Mouse (Mus musculus) limb, embryonic 11.5 days (tissue): ENCODE results near the gene Prpsap1. TPM values are rescaled to one million over a fixed set of nuclear protein-coding genes. Genes with fewer than 3 reads are reported as not detected.

ENCODE experiments used
- ATAC-seq: fragments of 200-750 bp; cut with Nextera tagmentation; 2 replicates; pipeline ENCODE4 v1.8.0; 2017; ENCODE audit warnings: low read depth; ENCODE audit not compliant: insufficient number of reproducible peaks, low FRiP score, low TSS enrichment
- DNase-seq: peaks from one replicate; pipeline ENCODE4 v3.0.0-alpha.2; 2015; ENCODE audit warnings: low spot score
- H3K27ac ChIP-seq: fragments of 300-500 bp; sonication (generic); replicated peaks from 2 replicates; pipeline ENCODE4 v1.5.1; 2014; ENCODE audit warnings: low read depth, mild to moderate bottlenecking, low read length
- H3K27me3 ChIP-seq: fragments of 300-500 bp; sonication (generic); 2 replicates; pipeline ENCODE4 v1.6.1; 2014; ENCODE audit warnings: mild to moderate bottlenecking, low read length, mixed read lengths; ENCODE audit not compliant: control insufficient read depth, insufficient read depth
- H3K36me3 ChIP-seq: fragments of 300-500 bp; sonication (generic); 2 replicates; pipeline ENCODE4 v1.6.1; 2014; ENCODE audit warnings: mild to moderate bottlenecking, low read length, moderate library complexity, mixed read lengths; ENCODE audit not compliant: control insufficient read depth, insufficient read depth
- H3K4me1 ChIP-seq: fragments of 300-500 bp; sonication (generic); 2 replicates; pipeline ENCODE4 v1.6.1; 2014; ENCODE audit warnings: low read length, mixed read lengths; ENCODE audit not compliant: control insufficient read depth, insufficient read depth
- H3K4me2 ChIP-seq: fragments of 300-500 bp; sonication (generic); 2 replicates; pipeline ENCODE4 v1.6.1; 2014; ENCODE audit warnings: low read depth, mild to moderate bottlenecking, moderate library complexity; ENCODE audit not compliant: severe bottlenecking
- H3K4me3 ChIP-seq: fragments of 300-500 bp; sonication (generic); 2 replicates; pipeline ENCODE4 v1.5.1; 2014; ENCODE audit warnings: low read depth, low read length
- H3K9ac ChIP-seq: fragments of 300-500 bp; sonication (generic); 2 replicates; pipeline ENCODE4 v1.6.1; 2014; ENCODE audit warnings: mild to moderate bottlenecking, low read length
- H3K9me3 ChIP-seq: fragments of 300-500 bp; sonication (generic); 2 replicates; pipeline ENCODE4 v1.6.1; 2016; ENCODE audit warnings: low read length; ENCODE audit not compliant: control insufficient read depth
- WGBS: fragments of 180-500 bp; shearing (Covaris S2); extraction: QIAGEN DNeasy Blood & Tissue Kit; methylation state at CpG from one replicate; pipeline ENCODE4 v1.1.7; 2014; 5-methylcytosine and 5-hydroxymethylcytosine counted together
- polyA plus RNA-seq: library from polyadenylated mRNA; unstranded; fragments of >200 nt; fragmentation: Nextera tagmentation; extraction: Ambion mirVana; gene quantifications from 2 replicates; pipeline ENCODE4 v1.2.1, GENCODE M21; 2014

The Prpsap1 gene
- polyA plus RNA-seq, 1 experiment from 2014 or later = 183 TPM

DNA sequence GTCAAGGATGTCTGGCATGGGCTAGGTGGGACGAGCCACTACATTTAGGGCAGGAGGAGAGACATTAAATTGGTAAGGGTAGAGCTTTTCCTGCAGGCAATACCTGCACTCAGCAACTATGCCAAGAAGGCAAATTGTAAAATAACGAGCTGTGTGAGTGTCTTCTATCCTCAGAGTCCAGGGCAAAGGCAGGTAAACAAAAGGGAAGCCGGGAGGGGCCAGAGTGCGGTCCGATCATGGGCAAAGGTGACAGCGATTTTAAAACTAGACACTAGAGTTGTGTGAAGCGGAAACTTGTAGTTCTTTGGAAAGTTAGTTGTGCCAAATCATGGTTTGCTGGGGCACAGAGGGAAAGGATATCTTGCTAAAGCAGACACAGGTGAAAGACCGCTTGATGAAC is 9.7 kb downstream of the Prpsap1 start:
- Histone ChIP-seq H3K9me3 (no peaks in the 10 kb centered on the region), H3K9ac (no peak overlapping the region), H3K4me3 (no peak overlapping the region), H3K4me2 (no peak overlapping the region), H3K27ac (no peak overlapping the region), H3K36me3 (peaks cover 34% of the 10 kb centered on the region), H3K4me1 (no peaks in the 10 kb centered on the region), H3K27me3 (no peaks in the 10 kb centered on the region)
- ATAC-seq (no peak), DNase-seq (no peak)
- WGBS = 91% methylated on average over 8 of the region's 8 CpGs

DNA sequence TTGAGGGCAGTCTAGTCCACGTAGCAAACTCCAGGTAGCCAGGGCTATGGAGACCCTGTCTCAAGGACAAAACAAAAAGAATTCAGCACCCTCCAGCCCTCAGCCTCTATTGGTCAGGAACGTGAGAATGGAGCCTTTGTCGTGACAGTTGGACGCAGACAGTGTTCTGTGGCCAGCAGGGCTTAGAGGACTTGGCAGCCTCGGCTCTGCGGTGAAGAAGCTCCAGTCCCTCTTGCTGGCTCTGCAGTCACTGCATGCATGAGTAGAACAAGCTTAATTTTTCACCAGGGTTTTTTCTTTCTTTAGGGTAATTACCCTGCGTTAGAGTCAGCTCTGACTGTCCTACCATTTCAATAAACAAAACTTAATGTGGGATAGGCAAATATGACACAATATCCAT is 12.2 kb downstream of the Prpsap1 start:
- H3K27ac ChIP-seq = no peak overlapping the region
- DNase-seq (no peak), ATAC-seq (no peak)
- no peak overlapping the region for H3K4me3 ChIP-seq
- no peaks in the 10 kb centered on the region for H3K4me1 ChIP-seq
- no peak overlapping the region for H3K4me2 ChIP-seq
- peaks cover 43% of the 10 kb centered on the region for H3K36me3 ChIP-seq
- no peak overlapping the region for H3K9ac ChIP-seq
- no peaks in the 10 kb centered on the region for H3K9me3 ChIP-seq
- 89% methylated on average over 7 of the region's 7 CpGs for WGBS
- H3K27me3 ChIP-seq = no peaks in the 10 kb centered on the region

DNA sequence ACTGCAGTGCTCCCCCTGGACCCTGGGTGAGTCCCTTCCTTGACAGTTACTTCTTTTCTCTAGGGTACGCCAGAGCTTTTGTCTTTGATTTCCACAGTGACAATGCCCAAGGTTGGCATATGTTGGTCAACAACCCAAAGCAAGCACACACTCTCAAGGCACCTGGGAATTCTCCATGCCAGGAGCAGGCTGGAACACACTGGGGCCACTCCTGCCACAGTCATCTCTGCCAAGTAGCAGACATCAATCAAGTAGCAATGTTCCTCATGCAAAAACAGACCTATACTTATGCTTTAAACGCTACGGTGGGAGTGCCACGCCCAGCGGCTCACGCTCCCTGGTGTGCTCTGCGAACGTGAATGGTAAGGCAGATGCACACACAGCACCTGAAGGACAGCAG is 13.0 kb downstream of the Prpsap1 start:
- WGBS = 97% methylated on average over 8 of the region's 8 CpGs
- ATAC-seq (no peak), DNase-seq (no peak)
- no peaks in the 10 kb centered on the region for H3K4me1 ChIP-seq
- no peak overlapping the region for H3K9ac ChIP-seq
- no peak overlapping the region for H3K4me2 ChIP-seq
- no peak overlapping the region for H3K27ac ChIP-seq
- no peaks in the 10 kb centered on the region for H3K9me3 ChIP-seq
- H3K27me3 ChIP-seq = no peaks in the 10 kb centered on the region
- H3K4me3 ChIP-seq = no peak overlapping the region
- peaks cover 46% of the 10 kb centered on the region for H3K36me3 ChIP-seq

DNA sequence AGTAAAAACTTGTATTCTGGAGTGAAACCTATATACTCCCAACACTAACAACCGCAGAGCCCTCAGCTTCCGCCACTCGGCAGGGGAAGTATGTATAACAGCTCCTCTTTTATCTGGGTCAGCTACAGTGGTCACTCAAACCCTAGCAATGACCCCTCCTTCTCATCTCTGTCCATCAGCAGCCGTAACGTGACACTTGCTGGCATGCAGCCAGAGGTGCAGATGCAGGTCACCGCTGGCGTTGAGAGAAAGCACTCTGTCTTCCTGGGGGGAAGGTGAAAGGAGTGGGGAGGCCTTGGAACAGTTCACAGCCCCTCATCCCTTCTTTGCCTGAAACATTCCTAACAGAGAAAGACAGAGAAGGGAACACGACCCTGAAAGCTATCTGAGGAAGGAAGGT is 14.2 kb downstream of the Prpsap1 start:
- H3K4me3 ChIP-seq = no peak overlapping the region
- H3K9me3 ChIP-seq = no peaks in the 10 kb centered on the region
- no peak overlapping the region for H3K27ac ChIP-seq
- ATAC-seq (no peak), DNase-seq (no peak)
- H3K36me3 ChIP-seq = peaks cover 46% of the 10 kb centered on the region
- H3K9ac ChIP-seq = no peak overlapping the region
- H3K4me1 ChIP-seq = no peaks in the 10 kb centered on the region
- 60% methylated on average over 8 of the region's 8 CpGs for WGBS
- no peak overlapping the region for H3K4me2 ChIP-seq
- no peaks in the 10 kb centered on the region for H3K27me3 ChIP-seq

DNA sequence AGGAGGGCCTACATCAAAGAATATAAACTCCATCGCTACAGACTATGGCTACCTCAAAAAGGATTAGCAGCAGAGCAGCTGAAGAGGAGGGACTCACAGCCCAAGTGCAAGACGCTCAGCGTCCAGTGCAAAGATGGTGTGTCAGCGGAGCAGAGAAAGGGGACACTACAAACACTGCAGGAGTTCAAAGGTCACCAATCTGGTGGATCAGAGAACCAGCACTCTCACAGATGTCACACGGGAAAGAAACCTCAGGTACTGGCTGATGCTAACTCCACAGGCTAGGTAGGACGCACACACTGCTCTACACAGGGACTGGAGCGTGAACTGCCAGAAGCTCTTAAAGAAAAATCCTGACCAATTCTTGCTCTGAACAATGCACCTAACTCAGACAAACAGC is 15.0 kb downstream of the Prpsap1 start:
- peaks cover 47% of the 10 kb centered on the region for H3K36me3 ChIP-seq
- no peak overlapping the region for H3K27ac ChIP-seq
- H3K27me3 ChIP-seq = no peaks in the 10 kb centered on the region
- WGBS = 82% methylated on average over 7 of the region's 7 CpGs
- no peaks in the 10 kb centered on the region for H3K9me3 ChIP-seq
- no peak overlapping the region for H3K4me2 ChIP-seq
- no peak overlapping the region for H3K4me3 ChIP-seq
- DNase-seq = no peak
- H3K9ac ChIP-seq = no peak overlapping the region
- H3K4me1 ChIP-seq = no peaks in the 10 kb centered on the region
- no peak for ATAC-seq

DNA sequence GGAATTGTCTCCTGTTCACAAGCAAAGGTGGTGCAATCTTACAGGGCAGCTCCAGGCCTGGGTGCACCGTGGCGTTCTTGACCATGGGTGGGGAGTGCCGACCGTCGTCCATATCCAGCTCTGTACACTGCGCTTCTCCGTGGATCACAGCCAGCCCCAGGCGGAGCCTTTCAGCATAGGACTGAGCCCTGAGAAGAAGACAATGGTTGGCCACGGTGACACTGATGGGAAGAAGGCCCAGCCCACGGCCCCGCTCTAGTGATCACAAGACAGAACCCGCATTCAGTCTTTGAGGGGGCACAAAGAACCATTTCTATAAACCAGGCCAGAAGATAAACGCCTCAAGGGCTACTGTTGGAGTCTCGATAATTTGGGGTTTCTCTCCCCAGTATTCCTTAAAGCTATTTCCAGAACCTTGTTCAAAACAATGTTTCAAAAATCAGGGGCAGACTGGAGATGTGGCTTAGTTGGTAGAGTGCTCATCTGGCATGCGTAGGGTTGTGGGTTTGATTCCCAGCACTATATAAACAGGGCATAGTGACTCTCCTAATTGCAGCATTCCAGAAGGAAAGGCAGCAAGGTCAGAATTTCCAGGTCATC is 16.7 kb downstream of the Prpsap1 start:
- Histone ChIP-seq H3K4me1 (no peaks in the 10 kb centered on the region), H3K4me2 (no peak overlapping the region), H3K4me3 (no peak overlapping the region), H3K27me3 (no peaks in the 10 kb centered on the region), H3K36me3 (peaks cover 47% of the 10 kb centered on the region), H3K27ac (no peak overlapping the region), H3K9ac (no peak overlapping the region), H3K9me3 (no peaks in the 10 kb centered on the region)
- no peak for DNase-seq
- no peak for ATAC-seq
- WGBS = 95% methylated on average over 15 of the region's 15 CpGs

DNA sequence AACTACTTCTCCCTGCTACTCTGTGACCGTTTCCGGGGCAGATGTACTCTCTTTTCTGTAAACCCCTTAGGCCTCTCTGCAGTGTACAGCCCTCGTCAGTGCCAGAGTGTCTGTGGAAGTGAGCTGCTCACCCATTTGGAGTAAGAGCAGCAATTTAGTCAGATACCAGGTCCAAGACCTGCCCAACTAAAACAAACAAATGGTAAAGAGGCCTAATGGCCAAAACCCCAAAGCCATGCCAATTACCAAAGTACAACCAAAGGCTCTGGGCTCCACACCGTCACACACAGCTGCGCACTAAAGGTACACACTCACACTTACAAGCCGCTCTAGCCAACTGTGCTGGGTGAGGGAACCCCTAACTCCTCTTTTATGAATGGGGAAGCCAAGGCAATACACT is 17.3 kb downstream of the Prpsap1 start:
- WGBS = 86% methylated on average over 6 of the region's 6 CpGs

DNA sequence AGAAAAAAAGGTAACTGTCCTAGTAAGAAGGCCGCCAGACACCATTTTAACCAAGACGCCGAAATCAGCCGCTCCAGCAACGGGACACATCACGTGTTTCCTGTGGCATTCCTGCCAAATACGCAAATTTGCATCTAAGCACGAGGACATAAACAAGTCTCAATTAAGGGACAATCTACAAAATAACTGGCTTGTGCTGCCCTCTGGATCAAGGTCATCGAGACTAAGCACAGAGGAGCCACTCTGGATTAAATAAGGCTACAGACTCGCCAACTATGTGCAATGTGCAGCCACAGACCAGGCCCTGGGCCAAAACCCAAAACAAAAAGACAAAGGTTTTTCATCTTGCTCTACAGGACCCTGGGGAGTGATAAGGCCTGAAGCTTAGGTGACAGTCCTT is 18.0 kb downstream of the Prpsap1 start:
- WGBS = 93% methylated on average over 10 of the region's 10 CpGs
- ATAC-seq = no peak

More for the DNA sequence above, 17.3 kb downstream of the Prpsap1 start:
- no peaks in the 10 kb centered on the region for H3K9me3 ChIP-seq
- H3K36me3 ChIP-seq = peaks cover 49% of the 10 kb centered on the region
- no peak overlapping the region for H3K4me2 ChIP-seq
- ATAC-seq = no peak
- no peaks in the 10 kb centered on the region for H3K4me1 ChIP-seq
- DNase-seq = no peak
- H3K27ac ChIP-seq = no peak overlapping the region
- H3K4me3 ChIP-seq = no peak overlapping the region
- H3K9ac ChIP-seq = no peak overlapping the region
- H3K27me3 ChIP-seq = no peaks in the 10 kb centered on the region

DNA sequence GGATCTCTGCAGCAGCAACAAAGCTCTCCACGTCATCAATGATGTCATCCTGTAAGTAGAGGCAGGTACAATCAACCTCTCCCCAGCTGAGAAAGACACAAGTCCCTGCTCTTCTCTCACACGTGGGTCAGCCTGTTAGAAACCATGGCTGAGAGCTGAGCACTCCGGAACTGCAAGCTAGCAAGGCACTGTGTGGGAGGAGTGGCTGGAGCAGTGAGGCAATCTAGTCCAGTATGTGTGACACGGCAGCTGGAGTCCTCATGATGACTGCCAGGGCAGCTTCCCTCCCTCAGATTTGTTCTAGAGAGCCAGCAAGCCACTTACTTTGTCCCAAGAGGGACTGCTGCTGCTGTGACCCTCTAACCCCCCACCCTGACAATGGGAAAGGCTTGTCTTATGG is 21.7 kb downstream of the Prpsap1 start:
- H3K4me2 ChIP-seq = no peak overlapping the region
- 85% methylated on average over 4 of the region's 4 CpGs for WGBS
- H3K27me3 ChIP-seq = no peaks in the 10 kb centered on the region
- H3K27ac ChIP-seq = no peak overlapping the region
- no peaks in the 10 kb centered on the region for H3K4me1 ChIP-seq
- peaks cover 40% of the 10 kb centered on the region for H3K36me3 ChIP-seq
- DNase-seq (no peak), ATAC-seq (no peak)
- H3K9ac ChIP-seq = no peak overlapping the region
- no peaks in the 10 kb centered on the region for H3K9me3 ChIP-seq
- H3K4me3 ChIP-seq = no peak overlapping the region

More for the DNA sequence above, 18.0 kb downstream of the Prpsap1 start:
- no peak overlapping the region for H3K4me3 ChIP-seq
- no peaks in the 10 kb centered on the region for H3K27me3 ChIP-seq
- H3K36me3 ChIP-seq = peaks cover 51% of the 10 kb centered on the region
- H3K4me2 ChIP-seq = no peak overlapping the region
- H3K4me1 ChIP-seq = no peaks in the 10 kb centered on the region
- DNase-seq = no peak
- no peaks in the 10 kb centered on the region for H3K9me3 ChIP-seq
- H3K27ac ChIP-seq = no peak overlapping the region
- H3K9ac ChIP-seq = no peak overlapping the region
